Mouse (Mus musculus): Measurements from ENCODE around the gene Gm37240. TPM values are rescaled to one million over a fixed set of nuclear protein-coding genes. Genes with fewer than 3 reads are reported as not detected.

The Gm37240 gene
- total and polyA plus RNA-seq, 3 experiments = not detected

- TF ChIP-seq GATA1 (IDR thresholded peaks at IDR 0.05; ENCODE audit: borderline replicate concordance, low read length) = no peak
- no peak for TF ChIP-seq POLR2AphosphoS5 (IDR thresholded peaks at IDR 0.05; ENCODE audit: insufficient replicate concordance, low read depth, low read length)
- TF ChIP-seq TAL1 (conservative IDR thresholded peaks at IDR 0.05; ENCODE audit: low read depth, low read length) = no peak
- no peak for TF ChIP-seq CTCF (IDR thresholded peaks at IDR 0.05; ENCODE audit: low read depth, low read length)
- TF ChIP-seq GATA2 (IDR thresholded peaks at IDR 0.05; ENCODE audit: borderline replicate concordance, low read depth, low read length) = no peak
- H3K36me3 ChIP-seq (replicated peaks) = peaks cover 72% of the 10 kb centered on the region
- H3K9me3 ChIP-seq (replicated peaks) = no peaks in the 10 kb centered on the region
- no peak for DNase-seq (ENCODE audit: low spot score)
- H3K27me3 ChIP-seq (ENCODE audit: insufficient read depth, low read length) = peaks cover 36% of the 10 kb centered on the region
- peaks cover 30% of the 10 kb centered on the region for H3K4me1 ChIP-seq (ENCODE audit: insufficient read depth, low read depth, low read length)
- H3K4me3 ChIP-seq (ENCODE audit: low read depth, low read length) = no peak overlapping the region
- no peak for ATAC-seq (ENCODE audit: extremely low read depth, insufficient number of reproducible peaks, low FRiP score, poor library complexity, severe bottlenecking)
Measured at GRCm38 (mm10) chr3:84450651-84451050, 1436.7 kb downstream of the Gm37240 start.

- no peak for TF ChIP-seq GATA1 (IDR thresholded peaks at IDR 0.05; ENCODE audit: borderline replicate concordance, low read length)
- no peak for TF ChIP-seq TAL1 (conservative IDR thresholded peaks at IDR 0.05; ENCODE audit: low read depth, low read length)
- TF ChIP-seq CTCF (IDR thresholded peaks at IDR 0.05; ENCODE audit: low read depth, low read length) = no peak
- no peak for TF ChIP-seq GATA2 (IDR thresholded peaks at IDR 0.05; ENCODE audit: borderline replicate concordance, low read depth, low read length)
- no peak for TF ChIP-seq POLR2AphosphoS5 (IDR thresholded peaks at IDR 0.05; ENCODE audit: insufficient replicate concordance, low read depth, low read length)
- no peaks in the 10 kb centered on the region for H3K9me3 ChIP-seq (replicated peaks)
- H3K4me1 ChIP-seq (ENCODE audit: insufficient read depth, low read depth, low read length) = peaks cover 18% of the 10 kb centered on the region
- DNase-seq (ENCODE audit: low spot score) = no peak
- no peak for ATAC-seq (ENCODE audit: extremely low read depth, insufficient number of reproducible peaks, low FRiP score, poor library complexity, severe bottlenecking)
- H3K27me3 ChIP-seq (ENCODE audit: insufficient read depth, low read length) = peaks cover 51% of the 10 kb centered on the region
- peaks cover 81% of the 10 kb centered on the region for H3K36me3 ChIP-seq (replicated peaks)
- H3K4me3 ChIP-seq (ENCODE audit: low read depth, low read length) = no peak overlapping the region
Measured at GRCm38 (mm10) chr3:84449015-84449414, 1438.3 kb downstream of the Gm37240 start.

GRCm38 (mm10) chr3:84447803-84448202, 1439.5 kb downstream of the Gm37240 start:
- peaks cover 75% of the 10 kb centered on the region for H3K36me3 ChIP-seq (replicated peaks)
- H3K9me3 ChIP-seq (replicated peaks) = no peaks in the 10 kb centered on the region
- DNase-seq (ENCODE audit: low spot score) (no peak), ATAC-seq (ENCODE audit: extremely low read depth, insufficient number of reproducible peaks, low FRiP score, poor library complexity, severe bottlenecking) (no peak)
- no peak overlapping the region for H3K4me3 ChIP-seq (ENCODE audit: low read depth, low read length)
- peaks cover 17% of the 10 kb centered on the region for H3K4me1 ChIP-seq (ENCODE audit: insufficient read depth, low read depth, low read length)
- TF ChIP-seq POLR2AphosphoS5 (IDR thresholded peaks at IDR 0.05; ENCODE audit: insufficient replicate concordance, low read depth, low read length) = no peak
- TF ChIP-seq GATA1 (IDR thresholded peaks at IDR 0.05; ENCODE audit: borderline replicate concordance, low read length) = no peak
- no peak for TF ChIP-seq CTCF (IDR thresholded peaks at IDR 0.05; ENCODE audit: low read depth, low read length)
- TF ChIP-seq GATA2 (IDR thresholded peaks at IDR 0.05; ENCODE audit: borderline replicate concordance, low read depth, low read length) = no peak
- no peak for TF ChIP-seq TAL1 (conservative IDR thresholded peaks at IDR 0.05; ENCODE audit: low read depth, low read length)
- peaks cover 56% of the 10 kb centered on the region for H3K27me3 ChIP-seq (ENCODE audit: insufficient read depth, low read length)

Other genes starting within 250 kb of the Gm37240 start
- gene Fam160a1, start 70.2 kb downstream of the Gm37240 start, total RNA-seq (2014; fragmentation: Nextera tagmentation) = not detected in 2 replicates
- gene Fam160a1, start 70.2 kb downstream of the Gm37240 start, total RNA-seq (2017) = 0.16 TPM in 1 of 2 replicates, not detected in the other
- not detected in 2 replicates for gene Fam160a1, start 70.2 kb downstream of the Gm37240 start, polyA plus RNA-seq (2012)
- gene Glt28d2, start within 50 bp of the Gm37240 start, total RNA-seq (2014; fragmentation: Nextera tagmentation) = not detected in 2 replicates
- gene Glt28d2, start within 50 bp of the Gm37240 start, total RNA-seq (2017) = not detected in 2 replicates
- gene Glt28d2, start within 50 bp of the Gm37240 start, polyA plus RNA-seq (2012) = not detected in 2 replicates
- gene Sh3d19, start 83.6 kb upstream of the Gm37240 start, total RNA-seq (2014; fragmentation: Nextera tagmentation) = 1.2 and 1.7 TPM in 2 replicates
- 0.49 and 0.64 TPM in 2 replicates for gene Sh3d19, start 83.6 kb upstream of the Gm37240 start, total RNA-seq (2017)
- gene Sh3d19, start 83.6 kb upstream of the Gm37240 start, polyA plus RNA-seq (2012) = 0.02 and 0.09 TPM in 2 replicates
- gene Prss48, start 115.0 kb upstream of the Gm37240 start, total RNA-seq (2014; fragmentation: Nextera tagmentation) = not detected in 2 replicates
- not detected in 2 replicates for gene Prss48, start 115.0 kb upstream of the Gm37240 start, total RNA-seq (2017)
- not detected in 2 replicates for gene Prss48, start 115.0 kb upstream of the Gm37240 start, polyA plus RNA-seq (2012)